Mouse (Mus musculus) CH12.LX (cell line): Measurements from ENCODE around the gene Krt4. TPM values are rescaled to one million over a fixed set of nuclear protein-coding genes. Genes with fewer than 3 reads are reported as not detected.

ENCODE experiments used
- DNase-seq: peaks from one replicate; pipeline ENCODE4 v3.0.0-alpha.2; 2013; ENCODE audit errors: extremely low read depth
- H3K27ac ChIP-seq: 2 replicates; pipeline ENCODE4 v1.5.1; 2012; ENCODE audit warnings: low read depth, mild to moderate bottlenecking, control low read depth, moderate library complexity; ENCODE audit not compliant: insufficient read depth
- H3K27me3 ChIP-seq: replicated peaks from 2 replicates; pipeline ENCODE3; 2012; ENCODE audit warnings: inconsistent platforms
- H3K36me3 ChIP-seq, 2 experiments: replicated peaks in 1 of 2; 2 replicates each; pipeline versions ENCODE3 to v1.6.1; 2012; ENCODE audit warnings: inconsistent platforms in 1 of 2, low read length in 1 of 2, mild to moderate bottlenecking in 1 of 2, mixed read lengths in 1 of 2, moderate library complexity in 1 of 2; ENCODE audit not compliant: control insufficient read depth in 1 of 2, insufficient read depth in 1 of 2
- H3K4me1 ChIP-seq, 2 experiments: 2 replicates each; pipeline ENCODE4 v1.6.1; 2012; ENCODE audit warnings: inconsistent platforms in 1 of 2, moderate library complexity in 1 of 2; ENCODE audit not compliant: insufficient read depth in 2 of 2, control insufficient read depth in 1 of 2
- H3K4me2 ChIP-seq: 2 replicates; pipeline ENCODE4 v1.6.1; 2012; ENCODE audit warnings: low read depth, mild to moderate bottlenecking, control low read depth; ENCODE audit not compliant: poor library complexity, insufficient read depth, severe bottlenecking
- H3K4me3 ChIP-seq, 3 experiments: fragments of 150-350 bp in 1 of 3; sonication (generic) in 1 of 3; replicated peaks in 1 of 3; 2 replicates each; pipeline versions ENCODE3 to v1.5.1; 2011 to 2012; ENCODE audit warnings: low read depth in 2 of 3, low read length in 2 of 3, mild to moderate bottlenecking in 2 of 3, moderate library complexity in 2 of 3, control low read depth in 1 of 3, improper control_type of control experiment in 1 of 3, inconsistent platforms in 1 of 3, mixed read lengths in 1 of 3; ENCODE audit not compliant: poor library complexity in 1 of 3
- H3K79me2 ChIP-seq: replicated peaks from 2 replicates; pipeline ENCODE4 v1.6.1; 2012; ENCODE audit warnings: mild to moderate bottlenecking, moderate library complexity; ENCODE audit not compliant: control insufficient read depth, poor library complexity, insufficient read depth, severe bottlenecking; ENCODE audit errors: extremely low read depth
- H3K9ac ChIP-seq: 2 replicates; pipeline ENCODE4 v1.6.1; 2012; ENCODE audit warnings: low read depth, mild to moderate bottlenecking, control low read depth, moderate library complexity; ENCODE audit not compliant: insufficient read depth
- H3K9me3 ChIP-seq: replicated peaks from 2 replicates; pipeline ENCODE3; 2012; ENCODE audit warnings: low read length, inconsistent platforms, mixed read lengths
- BHLHE40 ChIP-seq: IDR thresholded peaks from 2 replicates; pipeline ENCODE4 v1.6.1; 2011; ENCODE audit warnings: mild to moderate bottlenecking, low read depth, low read length, improper control_type of control experiment
- CHD1 ChIP-seq: IDR thresholded peaks from 2 replicates; pipeline ENCODE4 v1.6.1; 2012; ENCODE audit warnings: low read depth, low read length, improper control_type of control experiment, inconsistent platforms
- CHD2 ChIP-seq: IDR thresholded peaks from 2 replicates; pipeline ENCODE4 v1.6.1; 2011; ENCODE audit warnings: low read length, improper control_type of control experiment
- CTCF ChIP-seq, 2 experiments: IDR thresholded peaks in 1 of 2; conservative IDR thresholded peaks in 1 of 2; 2 replicates each; pipeline ENCODE4 v1.5.1; 2011 to 2012; ENCODE audit warnings: low read depth in 2 of 2, low read length in 2 of 2, improper control_type of control experiment in 1 of 2, inconsistent platforms in 1 of 2, mild to moderate bottlenecking in 1 of 2, moderate library complexity in 1 of 2
- EP300 ChIP-seq: IDR thresholded peaks from 2 replicates; pipeline ENCODE4 v1.6.1; 2011; ENCODE audit warnings: low read length, improper control_type of control experiment
- GABPA ChIP-seq: IDR thresholded peaks from 2 replicates; pipeline ENCODE4 v1.6.1; 2012; ENCODE audit warnings: low read depth, low read length, improper control_type of control experiment, inconsistent platforms; ENCODE audit not compliant: insufficient replicate concordance
- HCFC1 ChIP-seq: IDR thresholded peaks from 2 replicates; pipeline ENCODE4 v1.6.1; 2012; ENCODE audit warnings: low read depth, mild to moderate bottlenecking, inconsistent platforms, low read length, improper control_type of control experiment
- IRF4 ChIP-seq: IDR thresholded peaks from 2 replicates; pipeline ENCODE4 v1.6.1; 2014; ENCODE audit warnings: low read depth, mild to moderate bottlenecking, inconsistent platforms, low read length, improper control_type of control experiment
- KAT2A ChIP-seq: IDR thresholded peaks from 2 replicates; pipeline ENCODE4 v1.6.1; 2012; ENCODE audit warnings: low read length, improper control_type of control experiment, inconsistent platforms; ENCODE audit not compliant: insufficient replicate concordance
- MAFK ChIP-seq: IDR thresholded peaks from 2 replicates; pipeline ENCODE4 v1.6.1; 2011; ENCODE audit warnings: low read length, improper control_type of control experiment; ENCODE audit not compliant: insufficient replicate concordance
- MAZ ChIP-seq: IDR thresholded peaks from 2 replicates; pipeline ENCODE4 v1.6.1; 2012; ENCODE audit warnings: low read depth, mild to moderate bottlenecking, inconsistent platforms, low read length, improper control_type of control experiment, moderate library complexity
- MXI1 ChIP-seq: IDR thresholded peaks from 2 replicates; pipeline ENCODE4 v1.6.1; 2011; ENCODE audit warnings: mild to moderate bottlenecking, low read depth, low read length, improper control_type of control experiment
- NELFE ChIP-seq: IDR thresholded peaks from 2 replicates; pipeline ENCODE4 v1.6.1; 2011; ENCODE audit warnings: low read depth, low read length, improper control_type of control experiment
- NRF1 ChIP-seq: IDR thresholded peaks from 2 replicates; pipeline ENCODE4 v1.6.1; 2014; ENCODE audit warnings: low read depth, mild to moderate bottlenecking, inconsistent platforms, low read length, improper control_type of control experiment, moderate library complexity
- PAX5 ChIP-seq: IDR thresholded peaks from 2 replicates; pipeline ENCODE4 v1.6.1; 2012; ENCODE audit warnings: low read length, inconsistent platforms, mixed read lengths
- RAD21 ChIP-seq: IDR thresholded peaks from 2 replicates; pipeline ENCODE4 v1.6.1; 2011; ENCODE audit warnings: low read depth, mild to moderate bottlenecking, low read length, improper control_type of control experiment, moderate library complexity
- SIN3A ChIP-seq: IDR thresholded peaks from 2 replicates; pipeline ENCODE4 v1.6.1; 2012; ENCODE audit warnings: low read length, improper control_type of control experiment, inconsistent platforms
- SMC3 ChIP-seq: IDR thresholded peaks from 2 replicates; pipeline ENCODE4 v1.6.1; 2011; ENCODE audit warnings: low read depth, low read length, improper control_type of control experiment
- USF2 ChIP-seq: conservative IDR thresholded peaks from 2 replicates; pipeline ENCODE4 v1.6.1; 2011; ENCODE audit warnings: low read depth, low read length, improper control_type of control experiment
- ZC3H11A ChIP-seq: IDR thresholded peaks from 2 replicates; pipeline ENCODE4 v1.6.1; 2012; ENCODE audit warnings: low read depth, mild to moderate bottlenecking, inconsistent platforms, low read length, improper control_type of control experiment
- ZKSCAN1 ChIP-seq: IDR thresholded peaks from 2 replicates; pipeline ENCODE4 v1.6.1; 2012; ENCODE audit warnings: low read depth, inconsistent platforms, low read length, improper control_type of control experiment, borderline replicate concordance
- ZMIZ1 ChIP-seq: IDR thresholded peaks from 2 replicates; pipeline ENCODE4 v1.6.1; 2012; ENCODE audit warnings: low read depth, mild to moderate bottlenecking, inconsistent platforms, low read length, improper control_type of control experiment
- ZNF384 ChIP-seq: IDR thresholded peaks from 2 replicates; pipeline ENCODE4 v1.6.1; 2012; ENCODE audit warnings: low read depth, low read length, improper control_type of control experiment, inconsistent platforms
- dilution Hi-C: fragments of 300-500 bp; cut with MboI; formaldehyde crosslinking; loops from 2 replicates; pipeline ENCODE4 v1.14.3; 2020; ENCODE audit warnings: low sequenced_read_pairs; ENCODE audit not compliant: extremely low pct_unique_long_range_greater_than_20kb, extremely low pct_ligation_motif_present
- in situ Hi-C: fragments of 300-500 bp; cut with MboI; formaldehyde crosslinking; loops from 3 replicates; pipeline ENCODE4 v1.14.3; 2019; ENCODE audit warnings: low sequenced_read_pairs, low pct_ligation_motif_present, low pct_unique_long_range_greater_than_20kb, mixed read lengths
- polyA plus RNA-seq: library from polyadenylated mRNA; unstranded; fragments of >175 nt; gene quantifications from 2 replicates; pipeline ENCODE4 v1.2.1, GENCODE M21; 2012; ENCODE audit warnings: low read depth; ENCODE audit not compliant: insufficient read length
- total RNA-seq, 2 experiments: library from RNA; depleted of rRNA; stranded (reverse); fragments of 300-350 nt in 1 of 2; fragments of >200 nt in 1 of 2; gene quantifications; 2 replicates each; pipeline ENCODE4 v1.2.3; 2012 to 2014

Gene Krt4
- total and polyA plus RNA-seq, 3 experiments, result not detected

DNA sequence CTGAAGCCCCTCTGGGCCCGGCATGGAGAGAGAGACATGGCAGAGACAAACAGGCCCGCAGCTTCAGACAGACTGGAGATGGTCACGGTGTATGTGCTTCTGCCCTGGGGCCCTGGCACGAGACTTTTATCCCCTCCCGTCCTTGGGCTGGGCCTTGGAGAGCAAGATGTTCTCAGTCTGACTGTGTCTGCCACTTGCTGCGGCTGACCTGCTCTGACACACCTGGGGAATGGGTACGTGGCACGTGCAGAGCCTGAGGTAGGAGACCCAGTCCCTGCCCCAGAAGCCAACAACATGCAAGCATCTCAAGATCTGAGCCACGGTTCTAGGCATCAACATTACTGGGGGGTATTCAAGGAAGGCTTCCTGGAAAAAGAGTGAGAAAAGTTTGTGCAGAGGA is 29.7 kb upstream of the Krt4 start, which contains the start of gene Krt78:
TSS of gene Krt78 (minus strand) at position 101 of the 400 bp plus-strand sequence.
- Histone ChIP-seq H3K4me1 (no peaks in the 10 kb centered on the region), H3K4me3 (no peak within 1 kb of the TSS), H3K27ac (no peak within 1 kb of the TSS), H3K9me3 (no peaks in the 10 kb centered on the region), H3K79me2 (no peaks in the 10 kb centered on the region), H3K9ac (no peak within 1 kb of the TSS), H3K36me3 (no peaks in the 10 kb centered on the region), H3K4me2 (no peak within 1 kb of the TSS), H3K27me3 (peaks cover 90% of the 10 kb centered on the region)
- TF ChIP-seq MAFK, result no peak
- no peak for TF ChIP-seq CHD2
- TF ChIP-seq ZMIZ1, result no peak
- TF ChIP-seq SIN3A, result no peak
- no peak for TF ChIP-seq HCFC1
- TF ChIP-seq ZNF384, result no peak
- no peak for TF ChIP-seq GABPA
- no peak for TF ChIP-seq RAD21
- TF ChIP-seq ZKSCAN1, result no peak
- no peak for TF ChIP-seq PAX5
- TF ChIP-seq IRF4, result no peak
- no peak for TF ChIP-seq ZC3H11A
- TF ChIP-seq CHD1, result no peak
- TF ChIP-seq BHLHE40, result no peak
- no peak for TF ChIP-seq CTCF (conservative IDR thresholded peaks at IDR 0.05 in 1 of 2, IDR thresholded peaks at IDR 0.05 in 1 of 2; ENCODE audit: low read depth in 2 of 2, low read length in 2 of 2)
- no peak for TF ChIP-seq NRF1
- TF ChIP-seq NELFE, result no peak
- TF ChIP-seq USF2, result no peak
- no peak for TF ChIP-seq EP300
- no peak for TF ChIP-seq SMC3
- dilution Hi-C loops, result no loop called here
- no peak for DNase-seq
- in situ Hi-C loops, result no loop called here

DNA sequence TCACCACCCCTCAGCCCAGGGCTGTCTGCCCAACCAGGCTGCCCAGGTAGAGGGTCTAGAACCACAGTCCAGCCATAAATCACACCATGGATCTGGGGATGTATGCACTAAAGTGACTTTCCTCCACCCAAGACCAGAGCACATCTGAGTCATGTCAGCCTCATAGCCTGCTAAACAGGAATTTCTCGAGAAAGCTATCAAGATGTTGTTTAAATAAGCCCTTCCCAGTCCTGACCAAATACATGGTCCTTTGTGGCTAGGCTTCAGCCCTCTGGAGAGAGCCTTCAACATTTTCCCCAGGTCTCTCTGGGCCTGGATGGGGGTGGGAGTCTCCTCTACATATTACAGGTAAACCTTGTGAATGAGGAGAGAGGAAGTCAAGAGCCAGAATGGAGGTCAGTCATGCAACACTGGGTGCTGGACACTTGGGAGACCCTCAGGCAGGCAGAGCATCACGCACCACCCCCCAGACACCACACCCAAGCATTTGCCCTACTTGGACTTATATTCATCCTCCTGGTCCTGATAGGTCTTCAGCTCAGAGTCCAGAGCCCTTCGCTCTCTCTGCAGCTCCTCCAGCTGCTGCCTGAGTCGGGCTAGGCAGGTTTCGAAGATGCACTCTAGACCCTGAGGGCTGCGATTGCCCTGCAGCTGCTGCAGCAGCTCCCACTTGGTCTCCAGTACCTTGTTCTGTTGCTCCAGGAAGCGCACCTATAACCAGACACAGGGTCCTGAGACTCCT is 28.4 kb upstream of the Krt4 start:
- Histone ChIP-seq H3K27ac (no peak overlapping the region), H3K9ac (no peak overlapping the region), H3K4me3 (no peak overlapping the region), H3K79me2 (no peaks in the 10 kb centered on the region), H3K4me1 (no peaks in the 10 kb centered on the region), H3K9me3 (no peaks in the 10 kb centered on the region), H3K27me3 (peaks cover 91% of the 10 kb centered on the region), H3K36me3 (no peaks in the 10 kb centered on the region), H3K4me2 (no peak overlapping the region)
- in situ Hi-C loops, result no loop called here
- TF ChIP-seq CTCF (conservative IDR thresholded peaks at IDR 0.05 in 1 of 2, IDR thresholded peaks at IDR 0.05 in 1 of 2; ENCODE audit: low read depth in 2 of 2, low read length in 2 of 2), result no peak
- no peak for TF ChIP-seq CHD1
- no peak for TF ChIP-seq ZKSCAN1
- TF ChIP-seq SMC3, result no peak
- no peak for TF ChIP-seq USF2
- no peak for TF ChIP-seq BHLHE40
- no peak for TF ChIP-seq KAT2A
- TF ChIP-seq PAX5, result no peak
- TF ChIP-seq MXI1, result no peak
- TF ChIP-seq MAZ, result no peak
- dilution Hi-C loops, result no loop called here
- no peak for DNase-seq
